Mouse (Mus musculus) brain, embryonic 14.5 days (tissue): Measurements from ENCODE around the gene Ppil6. TPM values are rescaled to one million over a fixed set of nuclear protein-coding genes. Genes with fewer than 3 reads are reported as not detected.
A peak's percentile ranks its signal among the peaks of the same experiment; 100 is the strongest.

Experiments
- DNase-seq: peaks from one replicate; pipeline ENCODE4 v3.0.0-alpha.2; 2011; ENCODE audit warnings: low read depth
- CTCF ChIP-seq: fragments of 200-500 bp; IDR thresholded peaks from 2 replicates; pipeline ENCODE4 v1.5.1; 2012; ENCODE audit warnings: inconsistent platforms, mild to moderate bottlenecking, moderate library complexity, borderline replicate concordance; ENCODE audit not compliant: insufficient read depth, insufficient read length; ENCODE audit errors: extremely low read depth
- POLR2A ChIP-seq: fragments of 200-500 bp; IDR thresholded peaks from 2 replicates; pipeline ENCODE4 v1.6.1; 2012; ENCODE audit warnings: mild to moderate bottlenecking, inconsistent platforms, borderline replicate concordance; ENCODE audit not compliant: poor library complexity, insufficient read depth, insufficient read length, severe bottlenecking; ENCODE audit errors: extremely low read depth
- polyA plus RNA-seq: library from polyadenylated mRNA; depleted of rRNA; stranded (reverse); fragments of >200 nt; gene quantifications from 2 replicates; pipeline ENCODE4 v1.2.3, GENCODE M21; 2012

Ppil6 gene
- polyA plus RNA-seq, 1 experiment, result 2.1 TPM

DNA sequence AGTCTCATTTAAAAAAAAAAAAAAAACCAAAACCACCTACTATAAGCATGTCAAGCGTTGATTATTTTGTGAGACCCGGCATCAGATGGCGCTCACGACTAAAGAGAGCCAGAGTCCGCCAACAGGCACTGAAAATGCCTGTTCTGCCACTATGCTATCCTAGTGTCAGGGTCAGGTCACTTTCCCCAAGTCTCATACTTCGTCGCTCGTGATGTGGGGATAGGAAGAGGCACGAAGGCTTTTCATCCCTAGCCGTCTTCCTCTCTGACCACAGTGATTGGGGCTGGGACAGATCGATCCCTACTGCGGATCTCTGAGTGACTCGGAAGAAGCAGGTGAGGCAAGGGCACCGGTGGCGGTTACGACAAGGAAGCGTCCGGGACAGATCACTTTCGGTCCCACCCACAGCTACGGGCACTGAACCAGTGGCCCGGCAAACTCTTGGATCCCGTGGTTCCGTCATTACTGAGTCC is 28.3 kb downstream of the Ppil6 start:
- no peak for TF ChIP-seq POLR2A
- peak; percentile 57; the same call in 1 of the 2 replicates for TF ChIP-seq CTCF
- DNase-seq, result peak; percentile 89

DNA sequence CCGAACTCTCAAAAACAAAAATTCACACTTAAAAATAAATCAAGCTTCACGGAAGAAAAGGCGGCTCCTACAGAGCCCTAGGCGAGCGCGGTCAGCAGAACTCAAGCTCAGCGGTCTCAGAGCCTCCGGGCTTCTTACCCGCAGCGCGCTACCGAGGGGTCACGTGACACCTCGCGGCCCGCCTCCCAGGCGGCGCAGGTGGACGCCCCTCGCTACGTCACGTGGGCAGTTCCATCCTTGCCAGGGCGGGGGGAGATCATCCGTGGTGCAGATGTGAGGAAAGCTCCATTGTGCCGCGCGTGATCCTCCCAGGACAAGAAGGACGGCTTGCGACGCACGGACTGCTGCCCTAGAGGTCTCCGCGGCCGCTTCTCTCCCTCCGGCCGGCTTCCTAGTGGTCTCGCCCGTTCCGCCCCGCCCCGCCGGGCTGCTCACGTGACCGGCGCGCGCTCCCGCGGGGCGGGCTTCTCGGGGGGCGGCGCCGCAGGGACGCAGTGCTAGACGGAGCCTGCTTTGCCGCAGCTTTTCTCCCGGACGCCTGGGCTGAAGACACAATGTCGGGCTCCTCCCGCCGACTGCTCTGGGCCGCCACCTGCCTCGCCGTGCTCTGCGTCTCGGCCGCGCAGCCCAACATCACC is 28.9 kb downstream of the Ppil6 start, which contains the start of gene Cd164:
TSS of gene Cd164 (plus strand) at position 434 of the 638 bp plus-strand sequence.
- TF ChIP-seq CTCF (no peak), POLR2A (peak; percentile 96)
- peak; percentile 98 for DNase-seq

DNA sequence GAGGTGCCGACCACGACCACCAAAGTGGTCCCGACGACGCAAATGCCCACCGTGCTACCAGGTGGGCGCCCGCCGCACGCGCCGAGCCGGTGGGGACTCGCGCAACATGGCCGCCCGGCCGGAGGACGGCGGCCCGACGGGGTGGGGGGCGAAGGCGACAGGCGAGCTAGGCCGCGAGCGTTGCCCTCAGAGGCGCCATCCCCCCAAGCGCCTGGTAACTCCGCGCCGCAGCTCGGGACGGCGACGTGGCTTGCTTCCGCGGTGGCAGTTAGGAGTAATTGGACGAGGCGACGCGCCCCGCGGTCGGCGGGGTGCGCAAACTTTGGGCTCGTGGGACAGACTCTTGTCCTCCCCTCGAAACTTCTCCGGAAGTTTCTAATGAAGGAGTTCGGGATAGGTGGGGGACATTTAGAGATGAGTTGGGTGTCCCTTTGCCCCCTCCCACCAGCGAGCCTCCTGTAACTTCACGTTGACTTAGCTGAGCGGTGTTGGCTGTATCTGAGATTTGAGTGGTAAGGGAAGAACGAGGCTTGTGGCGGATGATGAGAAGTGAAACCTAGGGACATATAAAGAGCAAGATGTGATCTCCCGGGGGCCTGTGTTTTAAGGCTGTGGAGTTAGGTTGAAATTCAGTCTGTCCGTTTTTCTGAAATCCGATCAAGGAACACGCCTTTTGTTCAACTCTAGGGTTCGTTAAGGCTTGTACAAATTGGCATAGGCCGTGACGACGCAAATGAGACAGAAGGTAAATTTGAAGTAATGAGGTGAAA is 29.6 kb downstream of the Ppil6 start:
- no peak for TF ChIP-seq CTCF
- TF ChIP-seq POLR2A, result no peak
- peak; percentile 68 for DNase-seq

DNA sequence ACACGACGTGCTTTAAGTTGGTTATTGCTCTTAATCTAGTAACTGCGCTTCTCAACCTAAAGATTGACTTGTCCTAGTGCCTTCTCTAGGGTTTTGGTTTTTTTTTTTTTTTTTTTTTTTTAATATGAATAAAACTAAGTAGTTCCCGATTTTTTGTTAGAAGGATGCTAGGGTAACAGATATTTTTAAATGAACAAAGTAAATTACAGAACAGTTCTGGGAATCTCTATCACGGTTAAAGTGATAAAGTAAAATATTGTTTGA is 30.1 kb downstream of the Ppil6 start:
- TF ChIP-seq POLR2A (no peak), CTCF (no peak)
- no peak for DNase-seq

DNA sequence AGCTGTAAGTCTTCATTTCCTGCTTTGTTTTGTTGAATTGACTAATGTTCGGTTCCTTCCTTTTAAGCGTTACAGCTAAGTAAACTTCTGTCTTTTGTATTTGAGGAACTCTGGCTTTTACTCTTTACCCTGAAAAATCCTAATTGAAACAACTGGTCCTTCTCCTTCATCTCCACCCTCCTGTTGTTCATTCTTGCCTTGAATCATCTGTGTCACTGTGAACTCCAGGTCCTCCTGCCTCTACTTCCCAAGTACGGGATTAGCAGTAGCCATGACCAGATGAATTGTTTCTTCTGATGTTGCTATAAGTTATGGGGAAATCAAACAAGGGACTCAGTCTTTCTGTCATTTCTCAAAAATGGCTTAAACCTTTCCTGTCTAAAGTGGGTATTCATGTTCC is 33.1 kb downstream of the Ppil6 start:
- no peak for DNase-seq
- TF ChIP-seq CTCF, result no peak
- no peak for TF ChIP-seq POLR2A

DNA sequence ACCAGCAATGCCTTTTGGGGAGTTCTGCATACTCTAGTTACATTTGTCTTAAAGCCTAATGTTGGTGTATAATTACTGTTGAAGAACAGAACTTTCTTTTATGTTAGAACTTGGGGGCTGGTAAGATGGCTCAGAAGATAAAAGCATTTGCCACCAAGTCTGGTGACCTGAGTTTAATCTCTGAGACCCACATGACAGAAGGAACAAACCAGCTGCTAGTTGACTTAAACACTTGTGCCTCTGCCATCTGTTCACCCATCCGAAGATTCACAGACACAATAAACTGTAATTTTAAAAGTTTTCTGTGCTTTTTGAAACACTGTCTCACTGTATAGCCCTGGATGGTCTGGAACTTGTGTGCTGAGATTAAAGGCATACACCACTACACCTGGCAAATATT is 35.5 kb downstream of the Ppil6 start:
- no peak for DNase-seq
- TF ChIP-seq CTCF (no peak), POLR2A (no peak)

DNA sequence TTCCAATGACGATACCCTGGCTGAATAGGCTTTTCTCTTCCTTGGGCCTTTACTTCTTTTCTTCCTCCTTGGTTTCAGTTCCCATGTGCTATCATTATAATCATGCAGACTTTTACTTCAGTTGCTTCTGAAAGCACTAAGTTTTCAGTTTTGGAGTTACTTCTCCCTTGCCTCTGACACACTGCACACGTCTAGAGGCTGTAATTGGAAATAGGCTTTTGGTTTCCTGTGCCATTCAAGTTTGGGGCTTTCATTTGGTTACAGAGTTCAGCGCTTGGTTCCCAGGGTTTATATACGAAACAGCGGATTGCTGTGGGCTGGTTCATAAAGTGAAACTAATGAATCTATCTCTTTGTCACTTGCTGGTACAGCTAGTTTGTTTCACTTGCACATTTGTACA is 39.7 kb downstream of the Ppil6 start:
- TF ChIP-seq POLR2A (no peak), CTCF (no peak)
- DNase-seq, result no peak

DNA sequence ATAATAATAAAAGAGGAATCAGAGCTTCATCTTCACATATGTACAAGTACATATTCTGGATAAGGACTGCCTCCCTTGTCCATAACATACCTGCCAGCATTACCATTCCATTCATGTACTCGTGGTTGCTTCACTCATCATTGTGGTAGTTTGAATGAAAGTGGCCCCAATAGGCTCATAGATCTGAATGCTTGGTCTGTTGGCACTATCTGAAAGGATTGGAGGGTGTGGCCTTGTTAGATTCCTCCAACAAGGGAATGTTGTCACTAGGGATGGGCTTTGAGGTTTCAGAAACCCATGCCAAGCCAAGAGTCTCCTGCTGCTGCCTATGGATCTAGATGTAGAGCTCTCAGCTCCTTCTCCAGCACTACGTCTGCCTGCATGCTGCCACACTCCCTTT is 45.8 kb downstream of the Ppil6 start:
- no peak for TF ChIP-seq POLR2A
- TF ChIP-seq CTCF, result no peak
- no peak for DNase-seq

DNA sequence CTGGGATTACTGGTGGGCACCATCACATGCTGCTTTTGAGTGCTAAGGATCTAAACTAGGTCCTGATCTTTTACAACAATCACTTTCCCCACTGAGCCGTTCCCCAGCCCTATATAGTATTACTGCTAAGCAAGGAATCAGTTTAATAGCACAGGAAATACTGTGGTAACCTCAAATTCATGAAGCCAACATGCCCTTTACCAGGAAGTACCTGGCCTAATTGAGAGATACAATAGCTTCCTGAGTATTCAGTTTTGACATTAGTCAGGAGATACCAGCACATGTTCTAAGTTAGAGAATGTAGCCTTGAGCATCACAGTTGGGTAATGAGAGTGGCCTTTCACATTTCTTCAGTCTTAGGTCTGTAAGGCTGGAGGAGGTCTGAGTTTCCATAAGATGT is 46.5 kb downstream of the Ppil6 start:
- no peak for DNase-seq
- TF ChIP-seq POLR2A, result no peak
- no peak for TF ChIP-seq CTCF

DNA sequence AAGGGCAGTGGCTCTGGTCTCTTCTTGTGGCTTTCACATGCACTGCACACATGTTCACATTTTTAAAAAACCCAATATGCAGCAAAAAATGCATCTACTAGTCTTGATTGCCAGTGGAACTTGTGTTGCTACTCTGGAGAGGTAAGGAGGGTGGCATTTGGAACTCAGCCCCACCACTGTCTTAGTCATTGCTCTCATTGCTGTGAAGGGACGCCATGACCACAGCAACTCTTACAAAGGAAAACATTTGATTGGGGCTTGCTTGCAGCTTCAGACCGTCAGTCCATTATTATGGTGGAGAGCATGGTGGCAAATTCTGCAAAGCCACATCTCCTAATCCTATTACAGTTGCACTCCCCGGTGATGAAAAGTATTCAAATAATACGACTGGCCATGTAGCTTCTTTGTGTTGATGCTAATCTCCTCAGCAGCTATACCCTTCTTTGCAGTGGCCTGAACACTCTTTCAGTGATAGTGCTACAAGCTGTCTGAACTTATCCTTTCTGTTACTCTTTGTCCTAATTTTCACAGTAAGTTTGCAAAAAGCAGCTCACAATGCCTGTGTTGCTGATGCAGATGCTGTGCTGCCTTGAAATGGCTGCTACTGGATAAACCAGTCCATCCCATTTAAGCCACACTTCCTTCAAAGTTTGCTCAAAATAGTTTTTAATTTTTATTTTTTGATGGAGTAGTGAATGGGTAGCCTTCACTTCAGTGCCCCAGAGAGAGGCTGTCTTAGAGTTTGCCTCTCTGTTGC is 47.2 kb downstream of the Ppil6 start:
- DNase-seq, result peak; percentile 55
- TF ChIP-seq POLR2A (no peak), CTCF (no peak)

DNA sequence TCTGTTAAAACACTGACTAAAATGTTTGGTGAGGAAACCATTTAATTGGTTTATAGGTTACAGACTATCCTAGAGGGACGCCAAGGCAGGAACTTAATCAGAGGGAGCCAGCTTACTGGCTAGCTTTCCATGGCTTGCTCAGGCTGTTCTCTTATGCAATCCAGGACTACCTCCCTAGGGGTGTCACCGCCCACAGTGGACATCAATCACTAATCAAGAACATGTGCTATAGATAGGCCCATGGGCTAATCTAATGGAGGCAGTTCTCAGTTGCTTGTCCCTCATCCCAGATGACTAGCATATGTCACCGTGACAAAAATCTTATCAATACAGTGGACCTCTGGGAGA is 47.7 kb downstream of the Ppil6 start:
- no peak for TF ChIP-seq POLR2A
- no peak for TF ChIP-seq CTCF
- DNase-seq, result no peak

DNA sequence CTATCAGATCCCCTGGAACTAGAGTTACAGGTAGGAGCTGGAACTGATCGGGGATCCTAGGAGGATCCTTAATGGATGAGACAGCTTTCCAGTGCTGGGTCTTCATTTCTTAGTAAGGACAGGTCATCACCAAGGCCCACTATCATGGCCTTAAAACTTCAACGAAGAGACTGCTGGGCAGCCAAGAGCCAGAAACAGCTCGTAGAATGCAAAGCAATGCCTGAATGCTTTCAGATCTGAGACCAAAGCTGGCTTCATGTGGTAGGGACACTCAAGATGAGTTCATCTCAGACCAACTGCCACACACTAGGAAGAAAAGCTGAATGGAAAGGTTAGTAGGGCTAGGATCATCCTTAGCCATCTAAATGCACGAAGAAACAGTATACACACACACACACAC is 48.7 kb downstream of the Ppil6 start:
- DNase-seq, result no peak
- no peak for TF ChIP-seq CTCF
- no peak for TF ChIP-seq POLR2A

DNA sequence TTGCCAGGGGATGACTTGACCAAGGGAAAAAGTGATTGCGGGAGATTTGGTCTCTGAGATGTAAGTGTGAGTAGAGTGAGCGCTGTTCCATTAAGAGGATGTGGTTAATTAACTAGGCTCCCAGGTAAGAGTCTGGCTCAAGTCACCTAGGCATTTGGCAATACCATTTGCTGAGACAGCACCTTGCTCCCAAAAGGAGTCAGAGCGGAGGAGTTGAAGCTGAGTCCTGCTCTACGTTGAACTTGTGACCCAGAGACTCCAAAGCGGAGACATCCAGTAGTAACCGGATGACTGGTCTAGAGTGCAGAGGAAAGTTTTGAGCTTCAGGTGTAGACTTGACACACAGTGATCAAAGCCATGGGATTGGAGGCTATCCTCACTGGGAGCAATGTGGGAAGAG is 51.8 kb downstream of the Ppil6 start:
- TF ChIP-seq POLR2A, result no peak
- no peak for TF ChIP-seq CTCF
- DNase-seq, result no peak

DNA sequence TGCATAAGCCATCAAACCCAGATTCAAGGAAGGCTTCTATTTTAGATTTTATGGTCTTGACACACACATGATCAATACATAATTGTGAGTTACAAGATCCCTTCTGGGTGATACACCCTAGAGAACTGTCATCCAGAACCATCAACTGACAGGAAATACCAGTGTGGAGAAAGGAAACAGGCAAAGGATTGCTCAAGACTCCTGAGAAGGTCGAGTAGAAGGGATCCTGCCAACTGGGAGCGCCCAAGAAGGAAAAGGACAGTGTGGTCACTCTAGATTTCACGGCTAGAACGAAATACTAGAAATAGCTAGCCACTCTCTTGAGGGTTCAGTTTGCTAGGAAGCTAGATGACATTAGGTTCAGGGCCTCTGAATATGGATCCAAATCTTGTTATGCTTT is 53.2 kb downstream of the Ppil6 start:
- DNase-seq, result no peak
- TF ChIP-seq CTCF (no peak), POLR2A (no peak)

DNA sequence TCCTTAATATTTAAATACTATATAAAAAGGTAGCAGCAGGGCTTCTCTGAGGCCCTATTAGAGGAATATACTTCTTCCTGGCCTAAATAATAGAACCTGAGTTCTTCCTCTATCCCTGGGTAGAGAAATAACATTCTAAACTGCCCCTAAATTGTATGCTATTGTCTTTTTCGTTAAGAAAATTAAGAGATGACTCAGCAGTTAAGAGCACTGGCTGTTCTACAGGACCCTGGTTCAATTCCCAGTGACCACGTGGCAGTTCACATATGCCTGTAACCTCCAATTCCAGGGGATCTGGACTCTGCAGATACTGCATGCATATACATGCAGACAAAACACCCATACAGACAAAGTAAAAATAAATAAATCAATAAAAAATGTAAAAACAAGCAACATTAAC is 53.6 kb downstream of the Ppil6 start:
- no peak for DNase-seq
- no peak for TF ChIP-seq CTCF
- no peak for TF ChIP-seq POLR2A
